Mouse (Mus musculus) liver, postnatal 0 days (tissue): ENCODE data around the gene Helz2.

Experiments used
- CTCF ChIP-seq: sonication (generic); IDR thresholded peaks from 2 replicates; pipeline ENCODE4 v1.5.1; 2016; ENCODE audit warnings: antibody characterized with exemption, low read depth
- EP300 ChIP-seq: IDR thresholded peaks from 2 replicates; pipeline ENCODE4 v1.6.1; 2016; ENCODE audit warnings: antibody characterized with exemption, low read depth, mild to moderate bottlenecking

- TF ChIP-seq CTCF (no peak), EP300 (no peak)
These were observed 60.9 kb downstream of the Helz2 start for GRCm38 (mm10) chr2:181180898-181181297.
